Mouse (Mus musculus) midbrain, postnatal 0 days (tissue): ENCODE results near the gene Zfp109. TPM values are rescaled to one million over a fixed set of nuclear protein-coding genes. Genes with fewer than 3 reads are reported as not detected.

Source experiments
- ATAC-seq: fragments of 200-750 bp; cut with Nextera tagmentation; 2 replicates; pipeline ENCODE4 v1.8.0; 2017; ENCODE audit warnings: moderate number of reproducible peaks, mild to moderate bottlenecking, moderate TSS enrichment, moderate library complexity; ENCODE audit not compliant: low FRiP score
- DNase-seq: peaks from one replicate; pipeline ENCODE4 v3.0.0-alpha.2; 2015; ENCODE audit warnings: low spot score
- H3K27ac ChIP-seq: fragments of 300-500 bp; sonication (generic); 2 replicates; pipeline ENCODE4 v1.5.1; 2014; ENCODE audit warnings: low read depth, mild to moderate bottlenecking, low read length, mixed read lengths
- H3K27me3 ChIP-seq: fragments of 300-500 bp; sonication (generic); 2 replicates; pipeline ENCODE4 v1.6.1; 2014; ENCODE audit warnings: low read length, control low read depth, mixed read lengths; ENCODE audit not compliant: insufficient read depth
- H3K36me3 ChIP-seq: fragments of 300-500 bp; sonication (generic); 2 replicates; pipeline ENCODE4 v1.6.1; 2014; ENCODE audit warnings: low read length, control low read depth, mixed read lengths; ENCODE audit not compliant: insufficient read depth
- H3K4me1 ChIP-seq: fragments of 300-500 bp; sonication (generic); 2 replicates; pipeline ENCODE4 v1.6.1; 2014; ENCODE audit warnings: mild to moderate bottlenecking, control low read depth, antibody characterized with exemption, low read length, mixed read lengths; ENCODE audit not compliant: insufficient read depth
- H3K4me2 ChIP-seq: fragments of 300-500 bp; sonication (generic); 2 replicates; pipeline ENCODE4 v1.6.1; 2014; ENCODE audit warnings: low read depth, mild to moderate bottlenecking, low read length, mixed read lengths; ENCODE audit not compliant: poor library complexity, severe bottlenecking
- H3K4me3 ChIP-seq: fragments of 300-500 bp; sonication (generic); 2 replicates; pipeline ENCODE4 v1.5.1; 2014; ENCODE audit warnings: low read depth, mild to moderate bottlenecking, low read length, moderate library complexity
- H3K9ac ChIP-seq: fragments of 300-500 bp; sonication (generic); replicated peaks from 2 replicates; pipeline ENCODE4 v1.6.1; 2014; ENCODE audit warnings: mild to moderate bottlenecking, low read length, moderate library complexity, mixed read lengths; ENCODE audit not compliant: poor library complexity, severe bottlenecking
- H3K9me3 ChIP-seq: fragments of 300-500 bp; sonication (generic); 2 replicates; pipeline ENCODE4 v1.6.1; 2016; ENCODE audit warnings: low read length, control low read depth
- CTCF ChIP-seq: IDR thresholded peaks from 2 replicates; pipeline ENCODE4 v1.5.1; 2016; ENCODE audit warnings: antibody characterized with exemption, mild to moderate bottlenecking
- WGBS: fragments of 180-500 bp; shearing (Covaris S2); extraction: QIAGEN DNeasy Blood & Tissue Kit; methylation state at CpG from one replicate; pipeline ENCODE4 v1.1.7; 2014; 5-methylcytosine and 5-hydroxymethylcytosine counted together
- polyA plus RNA-seq: library from polyadenylated mRNA; unstranded; fragments of >200 nt; fragmentation: Nextera tagmentation; extraction: Ambion mirVana; gene quantifications from 2 replicates; pipeline ENCODE4 v1.2.1, GENCODE M21; 2015
- total RNA-seq: library from RNA; depleted of rRNA; stranded (reverse); fragments of >200 nt; gene quantifications from 2 replicates; pipeline ENCODE4 v1.2.3, GENCODE M21; 2014; rRNA removed

Gene Zfp109
- total and polyA plus RNA-seq, 2 experiments from 2014 or later, result 2.5 to 5.5 TPM

DNA sequence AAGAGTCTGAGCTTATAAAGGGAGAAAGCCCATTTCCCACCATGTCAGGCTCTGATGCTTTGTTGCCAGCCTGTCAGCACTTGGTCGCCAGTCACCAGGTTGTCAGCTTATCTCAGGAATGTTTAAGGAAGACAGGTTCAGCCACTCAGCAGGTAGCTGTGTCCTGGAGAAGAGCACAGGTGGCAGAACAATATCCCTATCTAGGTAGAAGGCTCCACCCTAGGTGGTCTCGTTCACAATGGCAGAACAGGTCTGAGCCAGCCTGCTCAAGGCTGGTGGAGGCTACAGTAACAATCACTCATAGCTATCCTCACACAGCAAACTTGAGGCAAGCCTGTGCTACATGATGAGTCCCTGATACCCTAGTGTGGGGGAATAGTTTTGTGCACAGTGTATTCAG, 46.0 kb downstream of the Zfp109 start:
- Histone ChIP-seq H3K9me3 (no peaks in the 10 kb centered on the region), H3K4me1 (no peaks in the 10 kb centered on the region), H3K9ac (no peak overlapping the region), H3K27me3 (no peaks in the 10 kb centered on the region), H3K4me2 (no peak overlapping the region), H3K36me3 (peaks cover 5% of the 10 kb centered on the region; the same call in 1 of the 2 replicates), H3K4me3 (no peak overlapping the region), H3K27ac (no peak overlapping the region)
- no peak for ATAC-seq
- WGBS, result 96% methylated on average over 2 of the region's 2 CpGs
- no peak for DNase-seq
- TF ChIP-seq CTCF, result no peak

DNA sequence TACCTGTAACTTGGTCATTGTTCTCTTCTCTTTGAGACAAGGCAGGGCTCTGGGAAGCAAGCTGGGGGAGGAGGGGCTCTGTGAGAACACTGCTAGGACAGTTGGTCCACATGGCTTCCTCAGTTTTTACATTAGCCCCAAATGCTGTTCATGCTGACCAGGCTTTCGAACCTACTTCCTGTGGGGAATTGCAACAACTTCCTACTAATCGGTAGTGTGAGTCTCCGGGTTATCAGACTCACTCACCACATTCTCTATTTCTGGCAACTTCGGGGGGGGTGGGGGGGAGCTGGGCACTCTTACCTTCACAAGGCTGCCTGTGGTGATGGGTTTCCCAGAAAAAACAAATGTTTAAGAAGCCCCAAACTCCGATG, 47.8 kb downstream of the Zfp109 start:
- H3K9ac ChIP-seq, result no peak overlapping the region
- no peaks in the 10 kb centered on the region for H3K9me3 ChIP-seq
- H3K27ac ChIP-seq, result no peak overlapping the region
- 74% methylated on average over 5 of the region's 5 CpGs for WGBS
- TF ChIP-seq CTCF, result no peak
- no peak overlapping the region for H3K4me3 ChIP-seq
- no peaks in the 10 kb centered on the region for H3K27me3 ChIP-seq
- H3K36me3 ChIP-seq, result peaks cover 5% of the 10 kb centered on the region; the same call in 1 of the 2 replicates
- no peak overlapping the region for H3K4me2 ChIP-seq
- ATAC-seq (no peak), DNase-seq (no peak)
- H3K4me1 ChIP-seq, result no peaks in the 10 kb centered on the region

DNA sequence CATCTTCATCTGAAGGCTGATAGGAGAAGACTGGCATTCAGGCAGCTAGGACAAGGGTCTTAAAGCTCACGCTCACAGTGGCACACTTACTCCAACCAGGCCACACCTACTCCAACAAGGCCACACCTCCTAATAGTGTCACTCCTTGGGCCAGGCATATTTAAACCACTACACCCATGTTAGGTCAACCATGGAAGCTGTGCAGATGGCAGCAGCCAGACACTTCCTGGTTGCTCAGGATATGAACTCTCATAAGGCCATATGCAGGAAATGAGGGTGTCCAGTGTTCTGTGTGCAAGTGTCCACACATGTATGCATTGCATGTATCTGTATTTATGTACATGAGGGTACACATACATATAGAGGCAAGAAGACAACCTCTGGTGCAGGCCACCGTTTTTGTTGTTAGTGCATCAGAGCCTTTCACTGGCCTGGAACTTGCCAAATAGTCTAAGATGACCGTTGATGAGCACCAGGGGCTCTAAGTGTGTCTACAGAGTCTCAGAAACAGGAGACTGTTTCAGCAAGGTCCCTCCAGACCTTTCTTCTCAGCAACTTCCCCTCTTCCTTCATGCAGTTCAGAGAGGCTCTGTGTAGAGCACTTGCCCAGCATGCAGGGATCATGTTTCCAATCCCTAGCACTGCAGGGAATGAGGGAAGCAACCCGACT, 48.3 kb downstream of the Zfp109 start:
- DNase-seq, result no peak
- Histone ChIP-seq H3K9me3 (no peaks in the 10 kb centered on the region), H3K4me2 (no peak overlapping the region), H3K27me3 (no peaks in the 10 kb centered on the region), H3K27ac (no peak overlapping the region), H3K4me3 (no peak overlapping the region), H3K4me1 (no peaks in the 10 kb centered on the region), H3K9ac (no peak overlapping the region), H3K36me3 (peaks cover under 1% of the 10 kb centered on the region; the same call in 1 of the 2 replicates)
- TF ChIP-seq CTCF, result no peak
- ATAC-seq, result no peak
- 66% methylated on average over 4 of the region's 4 CpGs for WGBS

DNA sequence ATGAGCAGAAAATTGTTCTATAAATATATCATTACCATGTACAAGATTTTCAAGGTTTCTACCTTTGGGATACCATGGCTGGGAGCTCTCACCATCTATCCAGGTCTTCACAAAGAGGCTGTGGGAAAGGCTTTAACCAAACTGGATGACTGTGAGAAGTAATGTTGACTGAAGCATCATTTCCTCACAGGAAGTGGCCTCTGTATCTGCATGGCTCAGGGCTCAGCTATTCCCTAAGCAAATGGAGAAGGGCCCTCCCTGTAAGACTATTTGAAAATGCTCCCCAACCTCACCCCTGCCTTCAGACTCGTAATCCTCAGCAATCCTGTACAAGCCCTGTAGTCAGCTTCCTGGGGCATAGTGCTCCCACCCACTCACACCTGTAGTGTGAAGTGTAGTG, 49.7 kb downstream of the Zfp109 start:
- no peaks in the 10 kb centered on the region for H3K36me3 ChIP-seq
- no peak overlapping the region for H3K4me3 ChIP-seq
- no peak overlapping the region for H3K27ac ChIP-seq
- 68% methylated on average over 1 of the region's 1 CpGs for WGBS
- H3K4me2 ChIP-seq, result no peak overlapping the region
- no peaks in the 10 kb centered on the region for H3K4me1 ChIP-seq
- DNase-seq (no peak), ATAC-seq (no peak)
- H3K9ac ChIP-seq, result no peak overlapping the region
- H3K9me3 ChIP-seq, result no peaks in the 10 kb centered on the region
- H3K27me3 ChIP-seq, result no peaks in the 10 kb centered on the region
- no peak for TF ChIP-seq CTCF

Other genes with a start within 250 kb of the Zfp109 start
- gene V1rd19, start 235.9 kb downstream of the Zfp109 start, total RNA-seq, result not detected in 2 replicates
- not detected in 2 replicates for gene V1rd19, start 235.9 kb downstream of the Zfp109 start, polyA plus RNA-seq
- gene Vmn1r183, start 184.3 kb downstream of the Zfp109 start, total RNA-seq, result not detected in 2 replicates
- not detected in 2 replicates for gene Vmn1r183, start 184.3 kb downstream of the Zfp109 start, polyA plus RNA-seq
- 32.7 and 41.2 TPM in 2 replicates for gene Zfp180, start 155.6 kb downstream of the Zfp109 start, total RNA-seq
- 24.8 and 25.1 TPM in 2 replicates for gene Zfp180, start 155.6 kb downstream of the Zfp109 start, polyA plus RNA-seq
- gene Zfp112, start 125.2 kb downstream of the Zfp109 start, total RNA-seq, result 6.9 and 10.0 TPM in 2 replicates
- 4.2 and 4.3 TPM in 2 replicates for gene Zfp112, start 125.2 kb downstream of the Zfp109 start, polyA plus RNA-seq
- gene Zfp235, start 103.4 kb downstream of the Zfp109 start, total RNA-seq, result 28.0 and 29.9 TPM in 2 replicates
- 20.4 and 22.8 TPM in 2 replicates for gene Zfp235, start 103.4 kb downstream of the Zfp109 start, polyA plus RNA-seq
- 4.1 and 5.3 TPM in 2 replicates for gene Zfp114, start 62.5 kb downstream of the Zfp109 start, total RNA-seq
- gene Zfp114, start 62.5 kb downstream of the Zfp109 start, polyA plus RNA-seq, result 2.1 and 2.4 TPM in 2 replicates
- 6.2 and 6.7 TPM in 2 replicates for gene Zfp111, start 26.1 kb downstream of the Zfp109 start, total RNA-seq
- gene Zfp111, start 26.1 kb downstream of the Zfp109 start, polyA plus RNA-seq, result 2.5 and 2.6 TPM in 2 replicates
- 5.5 and 7.4 TPM in 2 replicates for gene Zfp108, start 17.2 kb upstream of the Zfp109 start, total RNA-seq
- gene Zfp108, start 17.2 kb upstream of the Zfp109 start, polyA plus RNA-seq, result 3.4 and 3.7 TPM in 2 replicates
- gene Zfp93, start 32.9 kb upstream of the Zfp109 start, total RNA-seq, result 7.4 and 11.1 TPM in 2 replicates
- 2.2 and 2.7 TPM in 2 replicates for gene Zfp93, start 32.9 kb upstream of the Zfp109 start, polyA plus RNA-seq
- gene Zfp61, start 63.7 kb upstream of the Zfp109 start, total RNA-seq, result 18.3 and 30.9 TPM in 2 replicates
- 30.3 and 32.4 TPM in 2 replicates for gene Zfp61, start 63.7 kb upstream of the Zfp109 start, polyA plus RNA-seq
- gene Zfp94, start 79.1 kb upstream of the Zfp109 start, total RNA-seq, result 13.3 and 25.0 TPM in 2 replicates
- 17.4 and 22.9 TPM in 2 replicates for gene Zfp94, start 79.1 kb upstream of the Zfp109 start, polyA plus RNA-seq
- gene Tescl, start 96.4 kb upstream of the Zfp109 start, total RNA-seq, result not detected in 2 replicates
- gene Tescl, start 96.4 kb upstream of the Zfp109 start, polyA plus RNA-seq, result 0.19 TPM in 1 of 2 replicates, not detected in the other
- 0.44 TPM in 1 of 2 replicates, not detected in the other for gene Lypd5, start 111.6 kb upstream of the Zfp109 start, total RNA-seq
- not detected in 2 replicates for gene Lypd5, start 111.6 kb upstream of the Zfp109 start, polyA plus RNA-seq
- 0.27 and 2.5 TPM in 2 replicates for gene Kcnn4, start 132.7 kb upstream of the Zfp109 start, total RNA-seq
- gene Kcnn4, start 132.7 kb upstream of the Zfp109 start, polyA plus RNA-seq, result 0.81 and 1.1 TPM in 2 replicates
- gene Smg9, start 162.1 kb upstream of the Zfp109 start, total RNA-seq, result 34.2 and 50.0 TPM in 2 replicates
- gene Smg9, start 162.1 kb upstream of the Zfp109 start, polyA plus RNA-seq, result 28.7 and 30.1 TPM in 2 replicates
- not detected in 2 replicates for gene Irgc1, start 214.7 kb upstream of the Zfp109 start, total RNA-seq
- not detected in 2 replicates for gene Irgc1, start 214.7 kb upstream of the Zfp109 start, polyA plus RNA-seq
- 1.4 and 3.7 TPM in 2 replicates for gene Plaur, start 224.9 kb upstream of the Zfp109 start, total RNA-seq
- gene Plaur, start 224.9 kb upstream of the Zfp109 start, polyA plus RNA-seq, result 0.93 and 1.1 TPM in 2 replicates
- gene Cadm4, start 244.5 kb upstream of the Zfp109 start, total RNA-seq, result 342 and 354 TPM in 2 replicates
- gene Cadm4, start 244.5 kb upstream of the Zfp109 start, polyA plus RNA-seq, result 82.0 and 88.1 TPM in 2 replicates